Mouse (Mus musculus) lung, adult 2 months (tissue): ENCODE results near the gene Syf2.

Experiments used
- CTCF ChIP-seq: fragments of 200-500 bp; IDR thresholded peaks from 2 replicates; pipeline ENCODE4 v1.5.1; 2011; ENCODE audit warnings: mild to moderate bottlenecking, low read length, control low read depth; ENCODE audit not compliant: insufficient read depth
- POLR2A ChIP-seq: fragments of 200-500 bp; IDR thresholded peaks from 2 replicates; pipeline ENCODE4 v1.6.1; 2011; ENCODE audit warnings: low read depth, mild to moderate bottlenecking, control low read depth, low read length, borderline replicate concordance; ENCODE audit errors: extremely low read depth

DNA sequence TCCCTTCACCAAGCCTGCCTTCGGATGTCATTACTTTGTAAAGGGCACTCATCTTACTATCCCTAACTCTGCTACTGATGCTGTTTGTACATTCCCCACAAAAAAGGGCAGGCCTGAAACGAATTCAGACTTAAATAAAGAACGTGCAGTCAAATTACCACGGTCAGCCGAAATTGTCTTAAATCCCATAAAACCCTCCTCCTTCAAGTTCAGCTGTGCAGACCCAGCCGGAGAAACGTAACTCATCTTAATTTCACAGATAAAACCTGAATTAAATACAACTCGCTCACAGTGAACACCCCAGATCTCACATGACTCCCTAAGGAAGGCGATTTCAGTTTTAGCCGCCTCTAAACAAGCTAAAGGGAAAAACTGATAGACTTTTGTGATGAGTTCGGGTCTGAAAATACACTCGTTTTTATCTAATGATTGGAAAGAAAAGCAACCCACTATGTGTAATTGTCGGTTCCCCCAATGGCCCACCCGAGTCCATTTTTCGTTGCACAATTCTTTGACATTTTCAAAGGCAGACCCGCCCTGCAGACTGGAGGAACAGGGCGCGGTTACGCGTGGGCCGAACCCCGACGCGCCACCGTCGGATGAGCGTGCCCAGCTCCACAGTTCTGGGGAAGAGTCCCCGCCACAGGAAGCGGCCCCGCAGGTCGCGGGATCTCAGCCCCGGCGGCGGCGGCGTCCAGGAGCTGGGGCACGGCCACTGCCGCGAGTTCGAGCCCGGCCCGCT lies 16.4 kb upstream of the Syf2 start:
- TF ChIP-seq CTCF (no peak), POLR2A (no peak)
